Mouse (Mus musculus) frontal cortex, postnatal 14 days (tissue): ENCODE data around the gene Skint5.
"Not testable (repeated sequence)": the region's sequence is repeated elsewhere in the genome, so short reads cannot be mapped to it uniquely, and the experiment has no call there.

Experiments
- DNase-seq, 2 experiments: peaks; one replicate each; pipeline ENCODE4 v3.0.0; 2022; ENCODE audit warnings: low spot score in 2 of 2

The Skint5 gene

DNA sequence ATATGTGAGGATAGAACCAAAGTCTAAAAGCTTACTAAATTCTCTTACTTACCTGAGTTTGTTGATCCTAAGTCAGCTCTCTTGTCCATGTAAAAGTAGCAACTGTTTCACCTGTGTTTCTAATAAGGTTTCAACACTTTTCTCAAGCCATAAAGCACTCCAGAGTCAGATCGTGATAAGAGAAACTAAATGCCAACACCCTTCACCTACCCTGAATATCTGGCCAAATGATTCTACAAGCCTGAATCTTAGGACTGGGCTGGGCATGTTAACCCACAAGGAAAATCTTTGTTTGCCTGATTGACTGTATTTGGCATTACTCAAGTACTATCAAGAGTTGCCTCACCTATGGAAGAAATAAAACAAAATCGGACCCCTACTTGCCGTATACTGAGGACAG, at the start of gene Skint5:
TSS of gene Skint5 (minus strand) at position 101 of the 400 bp plus-strand sequence.
- no peak for DNase-seq

DNA sequence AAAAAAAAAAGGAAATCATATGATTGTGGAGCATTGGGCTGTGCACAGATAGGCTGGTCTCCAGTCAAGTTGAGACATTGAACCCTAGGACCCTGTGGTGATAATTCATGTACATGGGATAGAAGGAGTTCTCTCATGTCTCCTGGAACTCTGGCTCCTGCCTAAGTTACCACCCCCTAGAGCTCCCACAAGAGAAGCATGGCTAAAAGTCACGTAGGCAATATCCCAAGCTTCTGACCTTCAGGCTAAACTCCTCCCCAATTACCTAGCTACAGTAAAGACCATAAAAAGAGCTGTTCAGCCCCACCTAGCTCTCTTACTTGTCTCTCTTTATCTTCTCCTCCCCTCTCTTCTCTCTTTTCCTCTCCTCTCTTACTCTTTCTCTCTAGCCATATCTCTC, 42.0 kb downstream of the Skint5 start:
- DNase-seq = no peak

DNA sequence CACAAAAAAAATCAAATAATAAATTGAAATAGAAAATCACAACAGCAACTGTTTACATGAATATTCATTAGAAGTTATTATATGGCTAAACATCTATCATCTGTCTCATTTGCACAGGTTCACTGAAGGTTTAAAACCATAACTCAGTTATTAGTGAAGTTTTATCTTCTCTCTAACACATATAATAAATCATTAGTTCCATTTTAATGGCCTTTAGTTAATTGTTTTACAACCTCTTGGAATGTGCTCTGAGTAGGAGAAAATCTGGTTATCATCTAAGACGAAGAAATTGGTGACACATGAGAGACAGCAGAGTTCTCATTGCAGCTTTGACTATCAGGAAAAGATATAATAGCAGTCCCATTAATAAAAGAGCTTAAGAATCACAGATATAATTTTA, 235.1 kb downstream of the Skint5 start:
- DNase-seq = no peak

DNA sequence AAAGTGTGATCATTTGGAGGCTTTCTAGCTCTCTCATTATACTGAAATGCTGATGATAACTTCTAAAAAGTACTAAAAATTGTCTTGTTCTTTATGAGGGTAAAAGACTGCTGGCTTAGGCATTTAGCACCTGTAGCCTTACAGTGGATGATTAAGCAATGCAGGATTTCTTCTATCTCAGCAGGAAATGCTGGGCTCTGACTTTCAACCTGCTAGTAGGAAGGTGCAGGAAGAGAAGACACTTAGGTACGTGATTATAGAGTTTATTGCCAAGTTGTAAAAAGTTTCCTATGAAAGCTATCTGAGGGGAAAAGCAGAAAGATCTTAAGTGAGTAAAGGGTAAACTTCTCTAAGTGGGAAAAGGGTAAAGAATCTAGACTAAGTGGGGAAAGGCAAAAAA, 235.6 kb downstream of the Skint5 start:
- no peak for DNase-seq

DNA sequence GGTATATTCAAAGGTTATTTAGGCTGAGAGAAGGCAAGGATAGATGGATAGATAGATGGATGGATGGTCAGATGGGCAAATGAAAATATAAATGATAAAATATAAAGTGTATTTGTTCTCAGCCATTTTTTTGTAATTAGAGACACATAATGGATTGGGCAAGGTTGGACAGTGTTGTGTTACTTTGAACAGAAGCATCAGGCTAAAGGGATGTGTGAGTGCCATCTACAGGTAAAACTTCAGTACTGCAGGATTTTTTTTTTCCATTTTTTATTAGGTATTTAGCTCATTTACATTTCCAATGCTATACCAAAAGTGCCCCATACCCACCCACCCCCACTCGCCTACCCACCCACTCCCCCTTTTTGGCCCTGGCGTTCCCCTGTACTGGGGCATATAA, 551.1 kb downstream of the Skint5 start:
- DNase-seq = not testable (repeated sequence)
